Mouse (Mus musculus): ENCODE data around the gene Asna1. TPM values are rescaled to one million over a fixed set of nuclear protein-coding genes. Genes with fewer than 3 reads are reported as not detected.

The Asna1 gene
- total and polyA plus RNA-seq, 3 experiments: 109 to 127 (median 119) TPM

DNA sequence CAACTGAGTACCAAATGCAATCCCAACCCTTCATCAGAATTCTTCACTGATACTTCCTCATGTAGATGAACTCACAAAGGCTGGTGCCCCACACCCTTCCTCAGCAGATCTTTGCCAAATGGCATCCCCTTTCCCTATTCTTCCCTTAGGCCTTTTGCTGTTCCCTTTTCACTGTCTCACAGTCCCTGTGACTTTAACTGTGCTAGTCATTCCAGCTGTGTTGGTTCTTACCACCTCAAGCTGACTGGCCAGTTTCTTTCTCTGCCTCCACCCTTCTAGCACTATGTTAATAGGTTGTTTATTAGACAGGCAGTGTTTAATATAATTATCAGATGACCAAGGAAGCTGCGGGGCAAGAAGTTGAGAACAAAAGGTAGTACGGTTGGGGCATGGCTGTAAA is 56.4 kb downstream of the Asna1 start:
- H3K4me1 ChIP-seq (ENCODE audit: control insufficient read depth in 1 of 2, insufficient read depth in 2 of 2): peaks cover 18 to 50% of the 10 kb centered on the region in 2 experiments
- DNase-seq (ENCODE audit: extremely low read depth): no peak
- in situ Hi-C loops (cut with MboI; ENCODE audit: low pct_ligation_motif_present, low pct_unique_long_range_greater_than_20kb, low sequenced_read_pairs) (no loop called here), dilution Hi-C loops (cut with MboI; ENCODE audit: extremely low pct_ligation_motif_present, extremely low pct_unique_long_range_greater_than_20kb, low sequenced_read_pairs) (no loop called here)
- H3K9ac ChIP-seq (ENCODE audit: insufficient read depth, low read depth): peak overlapping the region; percentile 84
- H3K27me3 ChIP-seq (replicated peaks): no peaks in the 10 kb centered on the region
- no peaks in the 10 kb centered on the region for H3K9me3 ChIP-seq (replicated peaks; ENCODE audit: low read length)
- H3K4me3 ChIP-seq (replicated peaks in 1 of 3; ENCODE audit: low read depth in 2 of 3, low read length in 2 of 3, poor library complexity in 1 of 3): peak overlapping the region; percentile 77 to 90 (median 79)
- no peak for TF ChIP-seq SIN3A (IDR thresholded peaks at IDR 0.05; ENCODE audit: low read length)
- TF ChIP-seq MAZ (IDR thresholded peaks at IDR 0.05; ENCODE audit: low read depth, low read length): no peak
- peaks cover 9% of the 10 kb centered on the region for H3K79me2 ChIP-seq (replicated peaks; ENCODE audit: control insufficient read depth, extremely low read depth, insufficient read depth, poor library complexity, severe bottlenecking)
- no peak overlapping the region for H3K27ac ChIP-seq (ENCODE audit: insufficient read depth, low read depth)
- peak overlapping the region; percentile 48 for H3K4me2 ChIP-seq (ENCODE audit: insufficient read depth, low read depth, poor library complexity, severe bottlenecking)
- peaks cover 15 to 38% of the 10 kb centered on the region in 2 experiments for H3K36me3 ChIP-seq (replicated peaks in 1 of 2; ENCODE audit: control insufficient read depth in 1 of 2, insufficient read depth in 1 of 2, low read length in 1 of 2)

Other genes starting within 250 kb of the Asna1 start
Only the 20 nearest of the 29 such genes appear.
- 0.34 and 0.38 TPM in 2 replicates for gene Klf1, start 123.4 kb downstream of the Asna1 start, total RNA-seq (2012; rRNA removed)
- gene Klf1, start 123.4 kb downstream of the Asna1 start, total RNA-seq (2014; rRNA removed): 0.20 and 0.24 TPM in 2 replicates
- 0.20 and 0.26 TPM in 2 replicates for gene Klf1, start 123.4 kb downstream of the Asna1 start, polyA plus RNA-seq (2012; ENCODE audit: insufficient read length, low read depth)
- 12.8 and 13.6 TPM in 2 replicates for gene Dnase2a, start 116.7 kb downstream of the Asna1 start, total RNA-seq (2012; rRNA removed)
- 15.0 and 18.4 TPM in 2 replicates for gene Dnase2a, start 116.7 kb downstream of the Asna1 start, total RNA-seq (2014; rRNA removed)
- 25.4 and 31.4 TPM in 2 replicates for gene Dnase2a, start 116.7 kb downstream of the Asna1 start, polyA plus RNA-seq (2012; ENCODE audit: insufficient read length, low read depth)
- 0.08 and 0.21 TPM in 2 replicates for gene Mast1, start 87.9 kb downstream of the Asna1 start, total RNA-seq (2012; rRNA removed)
- gene Mast1, start 87.9 kb downstream of the Asna1 start, total RNA-seq (2014; rRNA removed): not detected in 2 replicates
- 0.34 and 0.55 TPM in 2 replicates for gene Mast1, start 87.9 kb downstream of the Asna1 start, polyA plus RNA-seq (2012; ENCODE audit: insufficient read length, low read depth)
- 0.17 and 0.21 TPM in 2 replicates for gene Rtbdn, start 78.3 kb downstream of the Asna1 start, total RNA-seq (2012; rRNA removed)
- gene Rtbdn, start 78.3 kb downstream of the Asna1 start, total RNA-seq (2014; rRNA removed): not detected in 2 replicates
- 0.93 and 1.8 TPM in 2 replicates for gene Rtbdn, start 78.3 kb downstream of the Asna1 start, polyA plus RNA-seq (2012; ENCODE audit: insufficient read length, low read depth)
- 1.8 and 3.1 TPM in 2 replicates for gene Gm49661, start 55.8 kb downstream of the Asna1 start, total RNA-seq (2012; rRNA removed)
- gene Gm49661, start 55.8 kb downstream of the Asna1 start, total RNA-seq (2014; rRNA removed): not detected in 2 replicates
- gene Gm49661, start 55.8 kb downstream of the Asna1 start, polyA plus RNA-seq (2012; ENCODE audit: insufficient read length, low read depth): not detected in 2 replicates
- gene Prdx2, start 55.7 kb downstream of the Asna1 start, total RNA-seq (2012; rRNA removed): 218 and 231 TPM in 2 replicates
- 231 and 232 TPM in 2 replicates for gene Prdx2, start 55.7 kb downstream of the Asna1 start, total RNA-seq (2014; rRNA removed)
- 158 and 159 TPM in 2 replicates for gene Prdx2, start 55.7 kb downstream of the Asna1 start, polyA plus RNA-seq (2012; ENCODE audit: insufficient read length, low read depth)
- gene Rnaseh2a, start 55.5 kb downstream of the Asna1 start, total RNA-seq (2012; rRNA removed): 104 and 115 TPM in 2 replicates
- 71.6 and 76.2 TPM in 2 replicates for gene Rnaseh2a, start 55.5 kb downstream of the Asna1 start, total RNA-seq (2014; rRNA removed)
- gene Rnaseh2a, start 55.5 kb downstream of the Asna1 start, polyA plus RNA-seq (2012; ENCODE audit: insufficient read length, low read depth): 83.1 and 88.1 TPM in 2 replicates
- 226 and 342 TPM in 2 replicates for gene Junb, start 46.6 kb downstream of the Asna1 start, total RNA-seq (2012; rRNA removed)
- 175 and 217 TPM in 2 replicates for gene Junb, start 46.6 kb downstream of the Asna1 start, total RNA-seq (2014; rRNA removed)
- 63.4 and 66.4 TPM in 2 replicates for gene Junb, start 46.6 kb downstream of the Asna1 start, polyA plus RNA-seq (2012; ENCODE audit: insufficient read length, low read depth)
- 17.6 and 24.7 TPM in 2 replicates for gene Hook2, start 34.7 kb downstream of the Asna1 start, total RNA-seq (2012; rRNA removed)
- gene Hook2, start 34.7 kb downstream of the Asna1 start, total RNA-seq (2014; rRNA removed): 7.1 TPM in 2 replicates
- 9.8 and 11.7 TPM in 2 replicates for gene Hook2, start 34.7 kb downstream of the Asna1 start, polyA plus RNA-seq (2012; ENCODE audit: insufficient read length, low read depth)
- gene Best2, start 10.8 kb downstream of the Asna1 start, total RNA-seq (2012; rRNA removed): 0.21 TPM in 1 of 2 replicates, not detected in the other
- not detected in 2 replicates for gene Best2, start 10.8 kb downstream of the Asna1 start, total RNA-seq (2014; rRNA removed)
- gene Best2, start 10.8 kb downstream of the Asna1 start, polyA plus RNA-seq (2012; ENCODE audit: insufficient read length, low read depth): 0.23 TPM in 1 of 2 replicates, not detected in the other
- 151 and 202 TPM in 2 replicates for gene Trir, start 1.5 kb upstream of the Asna1 start, total RNA-seq (2012; rRNA removed)
- 190 and 209 TPM in 2 replicates for gene Trir, start 1.5 kb upstream of the Asna1 start, total RNA-seq (2014; rRNA removed)
- gene Trir, start 1.5 kb upstream of the Asna1 start, polyA plus RNA-seq (2012; ENCODE audit: insufficient read length, low read depth): 185 and 244 TPM in 2 replicates
- 48.0 and 50.4 TPM in 2 replicates for gene Tnpo2, start 11.6 kb upstream of the Asna1 start, total RNA-seq (2012; rRNA removed)
- gene Tnpo2, start 11.6 kb upstream of the Asna1 start, total RNA-seq (2014; rRNA removed): 36.3 and 41.2 TPM in 2 replicates
- gene Tnpo2, start 11.6 kb upstream of the Asna1 start, polyA plus RNA-seq (2012; ENCODE audit: insufficient read length, low read depth): 45.1 and 57.0 TPM in 2 replicates
- 14.1 and 21.9 TPM in 2 replicates for gene Fbxw9, start 34.8 kb upstream of the Asna1 start, total RNA-seq (2012; rRNA removed)
- 6.4 and 7.3 TPM in 2 replicates for gene Fbxw9, start 34.8 kb upstream of the Asna1 start, total RNA-seq (2014; rRNA removed)
- 10.4 and 11.7 TPM in 2 replicates for gene Fbxw9, start 34.8 kb upstream of the Asna1 start, polyA plus RNA-seq (2012; ENCODE audit: insufficient read length, low read depth)
- not detected in 2 replicates for gene Gm5741, start 42.7 kb upstream of the Asna1 start, total RNA-seq (2012; rRNA removed)
- gene Gm5741, start 42.7 kb upstream of the Asna1 start, total RNA-seq (2014; rRNA removed): not detected in 2 replicates
- gene Gm5741, start 42.7 kb upstream of the Asna1 start, polyA plus RNA-seq (2012; ENCODE audit: insufficient read length, low read depth): 1.0 TPM in 1 of 2 replicates, not detected in the other
- 44.7 and 66.4 TPM in 2 replicates for gene Dhps, start 46.5 kb upstream of the Asna1 start, total RNA-seq (2012; rRNA removed)
- gene Dhps, start 46.5 kb upstream of the Asna1 start, total RNA-seq (2014; rRNA removed): 60.1 and 64.6 TPM in 2 replicates
- gene Dhps, start 46.5 kb upstream of the Asna1 start, polyA plus RNA-seq (2012; ENCODE audit: insufficient read length, low read depth): 77.3 and 88.5 TPM in 2 replicates
- gene Wdr83os, start 55.5 kb upstream of the Asna1 start, total RNA-seq (2012; rRNA removed): 34.3 and 40.9 TPM in 2 replicates
- gene Wdr83os, start 55.5 kb upstream of the Asna1 start, total RNA-seq (2014; rRNA removed): 38.5 and 43.5 TPM in 2 replicates
- 98.3 and 103 TPM in 2 replicates for gene Wdr83os, start 55.5 kb upstream of the Asna1 start, polyA plus RNA-seq (2012; ENCODE audit: insufficient read length, low read depth)
- gene Wdr83, start 56.0 kb upstream of the Asna1 start, total RNA-seq (2012; rRNA removed): 24.6 and 25.8 TPM in 2 replicates
- 4.8 and 5.5 TPM in 2 replicates for gene Wdr83, start 56.0 kb upstream of the Asna1 start, total RNA-seq (2014; rRNA removed)
- gene Wdr83, start 56.0 kb upstream of the Asna1 start, polyA plus RNA-seq (2012; ENCODE audit: insufficient read length, low read depth): 34.4 and 35.6 TPM in 2 replicates
- 45.6 and 47.9 TPM in 2 replicates for gene Man2b1, start 58.0 kb upstream of the Asna1 start, total RNA-seq (2012; rRNA removed)
- gene Man2b1, start 58.0 kb upstream of the Asna1 start, total RNA-seq (2014; rRNA removed): 29.1 and 29.7 TPM in 2 replicates
- gene Man2b1, start 58.0 kb upstream of the Asna1 start, polyA plus RNA-seq (2012; ENCODE audit: insufficient read length, low read depth): 36.8 and 40.7 TPM in 2 replicates
- gene Zfp791, start 97.8 kb upstream of the Asna1 start, total RNA-seq (2012; rRNA removed): 0.98 and 1.3 TPM in 2 replicates
- gene Zfp791, start 97.8 kb upstream of the Asna1 start, total RNA-seq (2014; rRNA removed): 0.72 and 1.1 TPM in 2 replicates
- gene Zfp791, start 97.8 kb upstream of the Asna1 start, polyA plus RNA-seq (2012; ENCODE audit: insufficient read length, low read depth): 0.81 and 1.3 TPM in 2 replicates
- gene Cks1brt, start 126.6 kb upstream of the Asna1 start, total RNA-seq (2012; rRNA removed): not detected in 2 replicates
- not detected in 2 replicates for gene Cks1brt, start 126.6 kb upstream of the Asna1 start, total RNA-seq (2014; rRNA removed)
- not detected in 2 replicates for gene Cks1brt, start 126.6 kb upstream of the Asna1 start, polyA plus RNA-seq (2012; ENCODE audit: insufficient read length, low read depth)